Mouse (Mus musculus): ENCODE measurements around the gene Cd300lf. TPM values are rescaled to one million over a fixed set of nuclear protein-coding genes. Genes with fewer than 3 reads are reported as not detected.

Cd300lf gene
- polyA plus RNA-seq (2012; rRNA removed), result 0.62 and 0.66 TPM in 2 replicates

DNA sequence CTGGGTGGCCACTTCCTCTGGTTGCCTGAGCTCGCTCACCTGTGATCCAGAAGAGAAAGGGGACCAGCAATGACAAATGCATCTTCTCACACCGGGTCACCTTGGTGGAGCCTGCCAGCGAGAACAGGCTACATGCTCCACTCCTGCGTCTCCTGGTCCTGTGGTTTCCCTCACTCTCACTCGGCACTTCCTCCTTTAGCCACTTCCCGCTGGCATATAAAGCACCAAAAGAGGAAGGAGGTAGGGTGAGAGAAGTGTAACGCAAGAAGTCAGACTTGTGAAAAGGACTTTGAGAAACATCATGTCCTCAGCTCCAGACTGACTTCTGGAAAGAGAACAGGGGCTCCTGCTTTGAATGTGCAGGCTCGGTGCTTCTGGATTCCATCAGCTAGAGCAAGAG, at the start of gene Cd300lf:
Cd300lf (minus strand) TSS at position 193 of the 400 bp plus-strand sequence.
- no peak for DNase-seq (ENCODE audit: low read depth)

DNA sequence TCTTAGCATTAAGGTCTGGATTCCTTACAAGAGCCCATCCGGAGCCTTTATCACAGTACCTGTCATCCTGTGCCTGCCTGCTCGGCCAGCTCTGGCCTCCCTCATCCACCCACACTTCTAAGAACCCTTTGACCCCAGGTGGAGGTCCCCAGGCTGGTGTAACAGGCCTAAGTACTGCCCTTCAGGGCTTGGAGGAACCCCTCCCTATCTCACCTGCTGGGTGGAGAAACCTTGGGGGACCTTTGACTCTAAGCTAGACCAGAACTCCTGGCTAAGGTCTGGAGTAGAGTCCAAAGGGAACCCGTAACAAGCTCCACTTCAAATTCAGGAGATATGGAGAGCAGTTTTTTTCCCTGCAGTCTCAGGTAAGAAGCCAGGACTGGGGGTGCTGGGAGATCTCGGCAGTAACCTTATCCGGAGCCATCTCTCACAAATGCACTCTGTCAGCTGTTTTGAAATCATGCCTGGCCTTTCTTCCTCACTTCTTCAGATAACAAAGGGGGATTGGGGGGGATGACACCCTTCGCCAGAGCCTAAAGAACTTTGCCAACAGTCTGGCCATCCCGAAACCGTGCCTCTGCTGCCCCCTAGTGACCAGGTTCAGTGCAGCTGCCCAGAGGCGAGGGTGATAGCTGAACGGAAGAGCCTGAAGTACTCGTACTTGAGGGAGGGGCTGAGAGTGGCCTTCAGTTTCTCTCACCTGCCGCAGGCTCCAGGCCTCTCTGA, 48.3 kb upstream of the Cd300lf start:
- no peak for DNase-seq (ENCODE audit: low read depth)

DNA sequence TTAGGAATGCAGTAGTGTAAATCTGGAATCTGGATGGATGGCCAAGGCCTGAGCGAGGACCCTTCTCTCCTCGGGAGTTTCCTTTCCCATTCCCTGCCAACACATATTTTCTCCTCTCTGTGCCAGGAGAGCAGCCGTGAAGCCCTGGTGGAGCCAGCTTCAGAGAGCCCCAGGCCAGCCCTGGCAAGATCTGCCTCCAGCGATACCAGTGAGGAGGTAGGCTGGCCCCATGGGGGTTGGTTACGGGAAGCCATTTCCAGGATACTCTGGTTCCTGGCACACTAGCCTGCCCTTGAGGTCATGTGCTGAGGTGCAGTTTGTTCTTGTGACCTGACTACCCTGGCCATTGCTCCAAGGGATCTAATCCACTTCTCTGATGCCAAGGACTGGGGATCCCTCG, 46.1 kb upstream of the Cd300lf start:
- no peak for DNase-seq (ENCODE audit: low read depth)

DNA sequence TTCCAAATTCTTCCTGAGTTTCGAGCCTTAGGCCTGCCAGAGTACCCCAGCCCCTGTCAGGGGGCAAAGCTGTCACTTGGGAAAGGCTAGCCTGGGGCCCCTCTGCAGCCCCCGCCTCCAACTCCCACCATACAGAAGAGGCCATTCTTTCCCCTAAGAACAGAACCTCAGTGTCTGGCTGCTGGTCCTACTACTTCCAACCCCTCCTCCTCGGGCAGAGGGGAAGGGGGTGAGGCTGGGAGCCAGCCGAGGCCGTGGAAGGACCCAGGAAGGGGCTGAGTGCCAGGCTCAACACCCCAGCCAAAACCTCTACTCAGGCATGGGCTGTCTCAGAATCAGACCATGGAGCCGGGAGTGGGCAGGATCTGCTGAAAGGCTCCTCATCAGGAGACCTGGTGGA, 45.4 kb upstream of the Cd300lf start:
- DNase-seq (ENCODE audit: low read depth), result no peak

DNA sequence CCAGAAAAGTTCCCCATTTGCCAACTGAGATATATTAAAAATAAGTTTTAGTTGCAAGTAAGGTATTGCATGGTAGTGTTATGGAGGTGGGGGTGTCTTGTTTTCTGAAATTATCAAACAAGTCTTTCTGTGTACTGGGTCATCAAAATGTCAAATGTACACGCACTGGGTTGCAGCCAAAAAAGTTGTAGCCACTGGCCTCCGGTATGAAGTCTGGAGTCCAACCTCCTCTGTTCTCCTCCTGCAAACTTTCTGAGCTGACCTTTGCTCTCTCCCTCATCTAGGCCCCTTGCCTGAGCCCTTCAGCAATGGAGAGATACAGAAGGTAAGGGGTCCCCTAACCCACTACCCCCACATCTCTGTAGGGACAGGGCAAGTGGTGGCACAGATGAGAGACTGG, 45.0 kb upstream of the Cd300lf start:
- DNase-seq (ENCODE audit: low read depth), result no peak

DNA sequence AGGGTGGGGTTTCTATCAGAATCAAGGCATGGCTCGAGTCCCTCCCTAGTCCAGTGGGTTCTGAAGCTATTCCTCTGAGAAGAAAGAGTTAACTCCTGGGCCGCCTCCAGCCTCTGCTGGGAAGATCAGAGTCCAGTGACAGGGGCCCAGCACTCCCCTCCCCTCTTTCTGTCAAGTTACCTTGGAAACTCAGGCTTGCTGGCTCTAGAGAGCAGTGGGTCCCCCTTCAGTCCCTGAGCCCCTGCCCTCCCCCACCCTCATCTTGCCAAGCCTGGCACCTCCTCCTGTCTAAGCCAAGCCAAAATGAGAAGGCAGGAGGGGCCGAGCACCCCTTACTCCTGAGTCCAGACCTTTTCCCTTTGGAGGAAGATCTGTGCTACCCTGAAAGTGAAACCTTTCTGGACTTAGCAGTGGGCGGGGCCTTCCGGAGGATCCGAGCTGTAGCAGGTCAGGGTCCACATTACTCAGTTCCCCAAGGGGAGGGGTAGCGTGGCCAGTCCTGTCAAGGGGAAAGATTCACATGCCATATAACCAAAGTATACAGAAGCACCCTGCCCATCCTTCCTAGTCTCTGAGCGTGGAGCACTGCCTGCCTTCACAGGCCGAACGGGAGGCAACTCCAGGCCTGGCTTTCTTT, 43.9 kb upstream of the Cd300lf start:
- no peak for DNase-seq (ENCODE audit: low read depth)

DNA sequence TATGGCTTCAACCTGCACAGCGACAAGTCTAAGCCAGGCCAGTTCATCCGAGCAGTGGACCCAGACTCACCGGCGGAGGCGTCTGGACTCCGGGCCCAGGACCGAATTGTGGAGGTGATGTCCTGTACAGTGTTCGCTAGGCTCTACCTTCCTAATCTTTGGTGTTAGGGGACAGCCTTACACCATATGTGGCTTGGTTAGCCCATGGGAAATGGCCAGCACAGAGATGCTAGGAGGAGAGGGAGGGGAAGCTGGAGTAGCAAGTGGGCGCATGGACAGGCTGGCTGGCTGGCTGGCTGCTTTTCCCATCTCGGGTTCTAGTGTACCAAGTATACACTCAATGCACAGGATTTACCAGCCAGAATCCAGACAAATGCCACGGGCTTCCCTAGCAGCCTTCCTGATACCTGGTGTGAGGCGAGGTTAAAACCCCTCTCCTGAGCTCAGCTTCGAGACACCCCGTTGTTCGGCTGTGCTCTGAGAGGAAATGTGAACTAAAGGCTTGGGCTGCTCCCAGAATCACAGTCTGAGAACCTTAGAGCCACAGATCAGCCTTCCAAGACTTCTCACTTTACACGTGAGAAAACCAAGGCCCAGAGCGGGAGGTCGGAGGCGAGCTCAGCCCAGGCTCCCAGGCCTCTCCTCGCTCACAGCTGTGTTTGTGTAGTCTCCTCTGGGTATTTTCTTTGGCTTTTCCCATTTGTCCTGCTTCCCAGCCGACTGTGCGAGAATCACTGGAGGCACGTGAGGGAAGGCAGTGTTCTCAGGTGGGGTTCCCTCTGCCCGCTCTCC, 42.8 kb upstream of the Cd300lf start:
- no peak for DNase-seq (ENCODE audit: low read depth)

DNA sequence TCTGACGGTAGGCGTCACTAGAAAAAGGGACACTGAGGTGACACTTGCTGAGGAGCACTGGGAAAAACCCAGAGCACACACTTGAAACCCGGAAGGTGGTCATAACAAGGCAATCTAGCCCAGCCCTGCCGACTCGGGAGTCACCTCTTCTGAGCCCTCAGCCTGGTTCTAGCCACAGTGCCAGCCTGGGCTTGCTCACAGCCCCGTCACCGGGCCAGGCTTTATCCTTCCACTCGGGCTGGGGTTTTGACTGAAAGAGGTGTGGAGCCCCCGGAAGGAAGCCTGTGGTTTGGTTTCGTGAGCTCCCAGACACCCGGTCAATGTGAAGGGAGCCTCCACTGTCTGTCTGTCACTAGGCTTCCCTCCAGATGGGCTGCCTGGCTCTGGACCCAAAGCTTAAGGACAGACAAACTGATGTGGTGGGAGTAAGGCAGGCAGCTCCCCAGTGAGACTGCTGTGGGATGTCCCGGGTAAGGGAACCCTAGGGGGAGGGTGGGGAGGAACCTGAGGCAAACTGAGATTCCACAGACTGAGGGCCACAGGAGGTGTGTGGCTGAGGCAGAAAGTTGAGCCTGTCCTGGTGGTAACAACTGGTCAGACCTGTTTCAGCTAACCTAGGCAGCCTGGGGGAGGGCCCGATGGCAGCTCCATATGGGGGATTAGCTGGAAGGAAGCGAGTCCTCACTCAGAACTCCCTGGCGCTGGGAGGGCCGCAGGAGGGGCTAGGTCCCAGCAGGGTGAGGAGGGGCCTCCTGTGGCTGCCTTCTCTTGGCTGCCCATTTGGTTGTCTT, 40.0 kb upstream of the Cd300lf start:
- no peak for DNase-seq (ENCODE audit: low read depth)

DNA sequence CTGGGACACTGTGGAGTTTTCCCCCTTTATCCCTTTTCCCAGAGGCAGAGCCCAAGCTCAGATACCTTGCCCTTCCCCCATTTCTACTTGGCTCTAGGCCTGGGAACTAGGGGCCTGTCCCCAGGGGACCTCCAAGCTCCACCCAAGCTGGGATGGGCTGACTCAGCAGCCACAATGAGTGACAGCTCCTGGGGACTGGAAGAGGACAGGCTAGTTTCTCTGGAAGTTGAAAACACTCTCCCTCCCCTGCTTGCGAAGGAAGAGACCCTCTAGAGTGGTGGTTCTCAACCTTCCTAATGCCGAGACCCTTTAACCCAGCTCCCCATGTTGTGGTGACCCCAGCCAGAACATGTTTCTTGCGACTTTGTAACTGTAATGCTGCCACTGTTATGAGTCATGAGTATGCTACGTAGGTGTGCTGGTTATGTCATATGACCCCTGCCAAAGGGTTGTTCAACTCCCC, 39.1 kb upstream of the Cd300lf start:
- no peak for DNase-seq (ENCODE audit: low read depth)

DNA sequence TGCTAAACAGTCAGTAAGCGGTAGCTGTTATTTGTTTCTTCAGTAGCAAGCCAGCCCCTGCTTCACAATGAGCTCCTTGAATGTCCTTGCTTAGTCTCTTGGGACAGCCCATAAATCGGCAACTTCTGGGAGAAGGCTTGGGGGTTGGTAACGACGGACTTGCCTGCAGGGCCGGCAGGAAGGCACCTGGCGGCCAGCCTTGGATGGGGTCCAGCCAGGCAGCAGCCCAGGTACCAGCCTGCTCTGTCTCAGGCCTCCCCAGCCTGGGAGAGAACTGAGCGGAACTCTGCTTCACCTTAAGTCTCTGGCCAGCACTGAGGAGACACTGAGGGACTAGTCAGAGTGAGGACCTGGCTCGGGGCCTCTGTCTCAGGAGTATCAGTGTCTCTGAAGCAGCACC, 37.3 kb upstream of the Cd300lf start:
- no peak for DNase-seq (ENCODE audit: low read depth)

DNA sequence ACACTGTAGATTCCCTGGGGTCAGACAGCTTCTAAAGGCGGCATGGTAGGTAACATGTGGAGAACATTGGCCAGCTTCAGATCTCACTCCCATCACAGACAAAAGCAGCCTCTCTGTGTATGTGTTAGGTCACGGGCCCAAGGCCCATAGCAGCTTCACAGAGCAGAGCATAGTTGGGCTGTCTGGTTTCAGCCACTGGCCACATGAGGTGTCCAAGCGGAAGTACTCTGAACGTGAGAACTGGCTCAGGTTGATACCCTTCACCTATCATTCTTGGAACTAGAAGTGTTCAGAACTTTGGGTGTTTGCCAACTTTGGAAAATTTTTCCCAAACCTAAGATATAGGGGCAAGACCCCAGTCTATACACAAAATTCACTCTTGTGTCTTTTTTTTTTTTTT, 35.6 kb upstream of the Cd300lf start:
- DNase-seq (ENCODE audit: low read depth), result no peak

DNA sequence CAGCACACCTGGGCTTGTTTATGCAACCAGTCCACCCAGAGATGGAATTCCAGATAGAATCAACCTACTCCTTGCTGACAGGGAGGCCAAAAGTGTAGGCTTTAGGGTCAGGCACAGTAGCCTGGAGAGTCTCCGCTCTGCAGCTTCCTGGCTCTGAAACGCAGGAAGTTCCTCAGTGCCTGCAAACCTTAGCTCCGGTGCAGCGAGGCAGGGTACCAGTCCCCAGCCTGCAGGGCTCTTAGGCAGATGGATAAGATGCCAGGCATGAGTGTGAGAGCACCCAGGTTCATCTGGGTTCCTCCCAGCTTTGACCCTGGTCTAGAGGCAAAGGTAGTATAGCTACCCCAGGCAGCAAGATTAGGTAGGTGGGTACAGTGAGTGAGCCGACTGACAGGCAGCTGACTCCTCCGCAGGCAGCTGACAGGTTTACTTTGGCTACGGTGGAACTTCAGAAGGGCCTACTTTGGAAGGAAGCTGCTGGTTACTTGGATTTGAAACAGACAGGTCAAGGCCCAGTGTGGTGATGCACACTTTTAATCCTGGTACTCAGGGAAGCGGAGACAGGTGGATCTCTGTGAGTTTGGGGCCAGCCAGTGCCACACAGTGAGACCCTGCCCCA, 33.9 kb upstream of the Cd300lf start:
- DNase-seq (ENCODE audit: low read depth), result no peak

DNA sequence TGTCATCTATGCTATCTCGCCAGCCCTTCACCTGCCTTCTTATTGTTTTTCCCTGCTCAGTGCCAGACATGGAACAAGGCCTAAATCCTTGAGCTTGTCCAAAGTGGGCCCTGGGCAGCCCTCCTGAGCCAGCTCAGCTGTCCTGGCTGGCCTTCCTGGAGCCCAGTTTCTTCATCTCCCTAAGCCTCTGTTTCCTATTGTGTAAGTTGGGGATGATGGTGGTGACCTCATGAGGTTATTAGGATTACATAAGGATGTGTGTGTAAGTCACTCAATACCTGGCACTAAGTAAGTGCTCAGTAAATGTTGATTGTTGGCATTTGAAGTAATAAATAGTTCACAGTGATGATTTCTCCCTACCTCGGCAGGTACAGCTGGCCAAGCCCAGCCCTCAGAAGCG, 33.0 kb upstream of the Cd300lf start:
- peak; percentile 88 for DNase-seq (ENCODE audit: low read depth)

DNA sequence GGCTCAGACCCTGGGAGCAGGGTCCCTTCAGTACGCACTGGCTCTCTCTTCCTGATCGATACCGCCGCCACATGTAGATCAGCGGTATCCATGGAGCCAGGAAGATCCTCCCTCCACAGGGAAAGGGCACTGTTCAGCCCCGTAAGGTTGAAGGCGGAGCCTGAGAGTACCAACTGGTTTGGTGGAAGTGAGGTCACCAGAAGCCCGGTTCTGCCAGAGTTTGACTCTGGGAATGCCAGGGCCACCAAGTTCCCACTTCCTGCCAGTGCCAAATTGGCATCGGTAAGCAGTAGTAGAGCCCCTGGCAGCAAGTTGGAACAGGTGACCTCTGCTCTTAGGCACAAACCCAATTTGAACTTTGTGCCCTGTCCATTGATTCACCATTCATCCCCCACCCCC, 31.2 kb upstream of the Cd300lf start:
- peak; percentile 63 for DNase-seq (ENCODE audit: low read depth)

DNA sequence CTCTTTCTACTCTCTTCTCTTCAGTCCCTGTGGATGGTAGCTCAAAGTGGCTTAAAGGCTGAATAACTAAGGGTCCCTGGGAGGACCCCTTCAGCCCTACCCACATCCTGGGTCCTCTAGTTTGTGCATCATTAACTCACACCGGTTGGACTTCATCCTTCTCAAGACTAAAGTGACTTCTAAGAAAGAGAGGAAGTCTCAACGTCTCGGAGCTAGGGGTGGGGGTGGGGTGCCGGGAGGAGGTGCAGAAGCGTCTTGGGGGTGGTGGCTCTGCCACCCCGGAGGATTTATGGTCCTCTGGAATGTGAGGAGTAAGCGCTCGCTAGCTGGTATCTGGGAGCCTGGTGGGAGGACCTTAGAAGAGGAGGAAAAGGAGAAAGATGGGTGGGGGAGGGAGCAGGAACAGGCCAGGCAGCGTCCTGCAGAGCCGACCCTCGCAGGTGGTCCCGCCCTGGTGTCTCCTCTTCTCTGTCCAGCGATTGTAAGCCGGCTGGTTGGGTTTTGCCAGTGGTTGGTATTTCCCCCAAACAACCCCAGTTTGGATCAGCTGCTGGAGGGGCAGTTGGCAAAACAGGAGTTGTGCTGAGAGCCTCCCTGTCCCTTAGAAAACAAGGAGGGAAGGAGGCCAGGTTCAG, 30.7 kb upstream of the Cd300lf start:
- DNase-seq (ENCODE audit: low read depth), result no peak

DNA sequence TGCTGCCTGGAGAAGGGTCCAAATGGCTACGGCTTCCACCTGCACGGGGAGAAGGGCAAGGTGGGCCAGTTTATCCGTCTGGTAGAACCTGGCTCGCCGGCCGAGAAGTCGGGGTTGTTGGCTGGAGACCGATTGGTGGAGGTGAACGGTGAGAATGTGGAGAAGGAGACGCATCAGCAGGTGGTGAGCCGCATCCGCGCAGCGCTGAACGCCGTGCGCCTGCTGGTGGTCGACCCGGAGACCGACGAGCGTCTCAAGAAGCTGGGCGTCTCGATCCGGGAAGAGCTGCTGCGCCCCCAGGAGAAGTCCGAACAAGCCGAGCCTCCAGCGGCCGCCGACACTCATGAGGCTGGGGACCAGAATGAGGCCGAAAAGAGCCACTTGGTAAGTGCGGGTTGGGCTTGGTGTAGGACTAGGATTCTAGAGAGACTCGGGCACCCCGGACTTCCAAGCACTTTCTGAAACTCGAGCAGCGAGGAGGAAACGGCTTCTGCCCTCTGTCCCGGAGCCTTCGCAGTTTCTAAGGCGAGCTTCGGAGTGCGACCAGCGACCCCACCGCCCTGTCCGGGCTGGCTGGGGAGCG, 29.9 kb upstream of the Cd300lf start:
- DNase-seq (ENCODE audit: low read depth), result no peak

DNA sequence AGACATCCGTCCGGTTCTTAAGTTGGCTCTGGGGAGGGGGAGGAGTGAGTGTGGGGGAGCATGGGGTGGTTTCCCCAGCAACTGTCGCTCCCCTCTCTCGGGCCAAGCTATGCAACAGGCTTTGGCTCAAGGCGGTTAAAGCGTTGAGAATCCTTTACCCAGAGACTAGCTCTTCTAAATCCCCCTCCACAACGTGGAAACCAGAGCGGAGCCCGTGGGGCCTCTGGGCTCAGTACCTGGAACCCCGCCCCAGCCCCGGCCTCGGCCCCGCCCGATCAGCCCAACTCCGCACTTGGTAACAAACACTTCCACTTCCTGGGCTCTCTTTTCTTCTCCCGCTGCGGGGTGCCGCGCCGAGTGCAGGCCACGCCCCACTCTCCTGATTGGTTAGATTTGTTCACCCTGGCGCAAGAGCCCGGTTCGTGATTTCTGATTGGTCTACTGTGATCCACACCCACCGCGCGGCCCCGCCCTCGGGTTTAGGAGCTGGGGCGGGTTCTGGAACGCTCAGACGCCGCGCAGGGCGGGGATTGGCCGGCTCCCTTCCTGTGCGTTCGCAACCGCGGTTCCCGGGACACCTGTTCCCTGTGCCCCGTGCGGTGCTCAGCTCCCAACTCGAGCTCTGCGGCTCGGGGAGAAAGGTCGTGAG, 29.2 kb upstream of the Cd300lf start, which contains the start of gene Slc9a3r1:
Slc9a3r1 (plus strand) TSS at position 510 of the 649 bp plus-strand sequence.
- DNase-seq (ENCODE audit: low read depth), result peak; percentile 65

DNA sequence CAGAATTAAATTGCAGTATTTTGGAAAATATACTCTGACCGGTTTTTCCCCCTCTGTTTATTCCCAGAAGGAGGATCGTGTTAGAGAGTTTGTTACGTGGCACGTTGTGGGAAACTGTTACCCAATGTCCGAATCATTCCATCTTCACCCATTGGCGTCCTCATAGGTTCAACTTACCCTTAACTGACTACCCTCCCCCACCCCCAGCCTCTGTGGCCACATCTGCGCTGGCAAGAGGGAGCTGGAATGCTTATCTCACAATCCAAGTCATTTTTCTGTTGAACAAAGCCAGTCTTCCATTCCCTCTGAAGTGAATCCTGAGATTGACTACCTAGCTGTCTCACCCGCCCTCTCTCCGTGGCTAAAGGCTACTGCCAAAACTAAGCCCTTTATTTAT, 28.4 kb upstream of the Cd300lf start:
- no peak for DNase-seq (ENCODE audit: low read depth)

DNA sequence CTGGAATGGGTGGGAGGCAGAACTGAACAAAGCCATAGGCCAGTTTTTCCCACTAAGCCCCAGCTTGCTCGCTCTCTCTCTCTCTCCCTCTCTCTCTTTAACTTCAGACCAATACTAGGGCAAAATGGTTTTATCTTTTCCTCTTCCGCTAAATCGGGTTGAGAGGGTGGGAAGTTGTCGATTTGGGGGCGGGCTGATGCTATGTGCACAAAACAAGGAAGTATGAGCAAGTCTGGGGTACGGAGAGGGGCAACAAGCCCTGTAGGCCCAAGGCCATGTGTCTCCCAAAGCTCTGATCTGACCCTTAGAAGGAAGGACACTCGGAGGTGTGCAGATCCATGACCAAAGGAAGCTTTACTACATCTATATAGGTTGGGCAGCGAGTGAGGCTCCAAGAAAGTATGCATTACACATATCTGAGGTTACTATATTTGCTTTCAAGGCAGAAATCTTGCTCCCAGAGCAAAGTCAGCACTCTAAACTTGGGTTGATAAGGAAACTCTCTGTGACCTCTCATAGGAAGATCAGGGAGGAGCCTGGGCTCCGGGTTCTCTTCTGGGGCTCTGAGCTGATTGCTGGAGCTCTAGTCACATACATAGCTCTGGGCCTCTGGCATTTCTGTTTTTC, 27.9 kb upstream of the Cd300lf start:
- no peak for DNase-seq (ENCODE audit: low read depth)
